Mouse (Mus musculus) mesoderm, embryonic 11.5 days (tissue): ENCODE data around the gene Ndst4.

Source experiments
- DNase-seq: peaks from one replicate; pipeline ENCODE4 v3.0.0-alpha.2; 2012; ENCODE audit warnings: low read depth, low spot score

The Ndst4 gene

DNA sequence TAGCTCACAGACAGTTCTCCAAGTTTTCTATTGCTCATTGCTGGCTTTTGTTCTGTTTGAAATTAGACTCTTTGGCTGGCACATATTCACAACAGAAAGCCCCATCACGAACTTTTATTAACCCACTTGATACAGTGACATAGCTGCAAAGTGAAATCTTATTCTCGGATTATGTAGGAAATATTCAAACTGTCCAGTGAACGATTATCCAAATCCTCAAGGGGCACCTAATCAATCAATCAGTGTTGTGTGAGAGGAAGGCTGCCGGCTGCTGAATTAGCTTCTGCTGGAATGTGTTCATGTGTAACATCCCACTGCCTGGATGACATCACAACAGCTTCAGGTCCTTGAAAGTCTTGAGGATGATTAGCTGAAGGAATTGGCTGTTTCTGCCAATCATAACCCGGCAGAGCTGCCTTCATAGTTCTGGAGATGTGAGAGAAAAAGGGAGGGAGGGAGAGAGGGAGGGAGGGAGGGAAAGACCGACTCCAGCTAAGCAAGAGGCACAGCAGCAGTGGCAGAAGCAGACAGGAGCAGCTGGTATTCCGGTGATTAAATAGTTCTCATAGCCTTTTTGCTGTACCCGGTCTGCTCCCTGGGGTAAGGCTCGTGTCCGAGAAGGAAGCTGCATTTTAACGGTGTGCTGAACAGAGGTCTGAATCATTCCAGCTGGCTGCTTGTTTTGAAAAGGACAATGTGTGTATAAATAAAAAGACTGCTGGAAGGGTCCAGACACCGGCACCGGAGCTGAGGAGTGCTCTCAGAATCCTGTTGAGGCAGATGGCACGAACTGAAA is at the start of gene Ndst4:
TSS of gene Ndst4 (plus strand) at position 476 of the 796 bp plus-strand sequence.
- DNase-seq = peak; percentile 78

DNA sequence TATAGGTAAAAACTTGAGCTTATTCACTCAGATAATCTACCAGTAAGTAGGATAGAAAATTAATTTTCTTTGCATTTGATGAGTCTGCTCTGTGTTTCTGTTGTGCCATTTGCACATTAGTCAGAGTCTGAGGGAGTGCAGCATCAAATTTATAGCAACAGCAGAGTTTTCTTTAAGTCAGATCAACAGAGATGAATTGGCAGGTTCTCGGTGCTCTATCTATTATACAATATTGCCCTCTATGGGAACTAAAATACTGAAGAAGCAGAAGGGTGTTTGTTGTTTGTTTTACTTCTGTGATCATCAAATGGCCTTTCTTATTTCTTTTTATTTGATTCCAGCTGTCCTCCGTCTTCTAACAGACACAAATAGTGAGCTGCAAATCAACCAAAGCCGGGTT is 6.4 kb upstream of the Ndst4 start:
- DNase-seq = no peak

DNA sequence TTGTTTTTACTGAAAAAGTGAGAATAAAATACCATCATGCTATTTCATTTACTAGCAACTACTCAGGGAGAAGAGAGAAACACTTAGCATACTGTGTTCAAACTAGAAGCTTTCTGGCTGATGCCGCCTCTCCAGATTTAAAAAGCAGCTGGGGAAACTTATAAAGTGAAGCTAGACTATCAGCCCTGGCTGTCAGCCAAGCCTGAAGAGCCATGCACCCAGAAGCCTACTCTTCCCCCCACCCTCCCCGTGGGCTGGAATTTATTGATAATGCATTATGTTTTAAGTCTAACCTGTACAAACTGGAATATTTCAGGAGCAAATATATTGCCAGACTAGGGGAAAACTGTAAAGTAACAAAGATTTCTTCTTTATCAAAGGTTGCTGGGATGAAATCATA is 2.6 kb downstream of the Ndst4 start:
- no peak for DNase-seq

DNA sequence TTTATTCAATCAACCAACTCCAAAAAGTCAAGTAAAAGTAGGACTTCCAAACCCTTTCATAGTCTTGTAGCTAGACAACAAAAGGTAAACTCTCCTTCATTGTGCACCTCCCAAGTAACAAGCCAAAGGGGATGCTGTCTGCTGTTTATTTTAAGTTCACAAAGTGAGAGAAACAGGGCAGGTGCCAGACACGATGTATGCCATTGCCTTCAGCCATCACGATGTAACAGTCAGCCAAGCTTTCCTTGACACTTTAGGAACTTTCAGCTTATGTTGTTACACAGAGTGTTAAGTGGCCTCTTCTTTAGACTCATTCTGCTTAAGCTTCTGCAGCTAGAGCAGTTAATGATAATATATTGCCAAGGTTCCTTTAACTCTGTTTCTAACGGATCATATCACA is 3.1 kb downstream of the Ndst4 start:
- no peak for DNase-seq

DNA sequence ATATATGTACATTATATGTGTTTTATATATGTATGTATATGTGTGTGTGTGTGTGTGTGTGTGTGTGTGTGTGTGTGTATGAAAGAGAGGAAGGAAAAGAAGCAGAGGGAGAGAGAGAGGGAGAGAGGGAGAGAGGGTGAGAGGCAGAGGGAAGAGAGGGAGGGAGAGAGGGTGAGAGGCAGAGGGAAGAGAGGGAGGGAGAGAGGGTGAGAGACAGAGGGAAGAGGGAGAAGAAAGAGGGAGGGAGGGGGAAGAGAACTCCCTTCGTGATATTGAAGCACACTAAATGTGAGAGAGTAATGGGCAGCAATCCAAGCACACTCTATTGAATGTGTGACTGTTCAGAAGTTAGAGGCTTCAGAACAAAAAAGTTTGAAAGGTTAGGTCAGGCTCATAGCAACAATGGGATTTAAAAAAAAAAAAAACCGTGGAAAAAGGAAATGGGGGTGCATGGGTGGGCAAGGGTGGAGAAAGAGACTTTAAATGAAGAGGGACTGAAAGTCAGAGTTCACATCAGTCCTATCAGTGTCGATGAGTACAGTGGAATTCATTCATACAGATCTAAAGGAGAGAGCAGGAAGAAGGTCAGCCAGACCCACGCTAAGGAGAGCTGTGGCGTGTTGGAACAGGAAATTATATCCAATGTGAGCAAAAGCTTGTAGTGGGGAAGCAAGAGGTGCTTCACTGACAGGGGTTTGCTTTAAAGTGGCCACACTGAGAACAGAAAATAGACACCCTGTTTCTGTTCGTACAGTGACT is 63.2 kb downstream of the Ndst4 start:
- DNase-seq = no peak

DNA sequence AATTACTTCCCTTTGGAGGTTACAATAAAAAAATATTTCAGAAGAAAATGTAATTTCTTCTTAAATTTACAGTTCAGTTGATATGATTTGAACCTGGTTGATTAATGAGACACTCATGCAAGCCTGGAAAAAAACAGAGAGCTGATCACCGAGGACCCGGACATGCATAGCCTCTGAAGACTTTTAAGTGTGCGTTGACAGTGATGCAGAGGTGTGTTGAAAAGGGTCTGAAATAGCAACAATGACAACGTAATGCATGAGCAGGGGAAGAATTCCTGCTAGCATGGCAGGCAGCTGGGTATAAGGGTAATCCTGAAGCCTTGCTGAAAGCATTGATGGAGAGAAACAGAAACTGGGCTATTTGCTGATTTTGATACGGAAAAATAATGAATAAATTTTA is 106.2 kb downstream of the Ndst4 start:
- DNase-seq = no peak

DNA sequence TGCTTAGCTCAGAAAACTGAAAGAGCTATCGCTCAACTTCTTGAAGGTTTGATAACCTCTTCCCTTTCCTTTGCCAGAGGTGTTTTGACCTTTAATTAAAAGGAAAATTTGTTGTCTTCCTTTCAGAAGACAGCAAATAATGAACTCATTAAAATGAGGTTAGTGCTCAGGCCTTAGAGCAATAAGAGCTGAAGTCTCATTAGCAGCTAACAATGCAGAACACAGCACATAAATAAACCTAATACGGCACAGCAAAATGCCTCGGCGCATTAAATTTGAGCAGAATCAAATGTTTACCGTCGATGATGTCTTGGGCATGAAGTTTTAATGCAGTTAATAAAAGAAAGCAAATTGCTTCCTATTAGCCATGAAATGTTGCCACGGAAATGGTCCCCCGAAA is 129.5 kb downstream of the Ndst4 start:
- no peak for DNase-seq

DNA sequence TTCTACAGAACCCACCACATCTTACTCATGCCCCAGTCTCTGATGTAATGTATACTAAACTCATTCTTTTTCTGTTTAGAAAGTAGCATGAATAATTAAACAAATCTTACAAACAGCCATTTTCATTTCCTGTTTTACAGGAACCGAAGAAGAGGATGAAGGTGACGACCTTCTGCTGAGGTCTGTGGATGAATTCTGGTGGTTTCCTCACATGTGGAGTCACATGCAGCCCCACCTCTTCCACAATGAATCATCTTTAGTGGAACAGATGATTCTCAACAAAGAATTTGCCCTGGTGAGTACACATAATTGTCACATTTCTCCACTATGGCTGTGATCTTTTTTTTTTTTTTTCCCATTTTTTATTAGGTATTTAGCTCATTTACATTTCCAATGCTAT is 166.7 kb downstream of the Ndst4 start:
- DNase-seq = no peak

DNA sequence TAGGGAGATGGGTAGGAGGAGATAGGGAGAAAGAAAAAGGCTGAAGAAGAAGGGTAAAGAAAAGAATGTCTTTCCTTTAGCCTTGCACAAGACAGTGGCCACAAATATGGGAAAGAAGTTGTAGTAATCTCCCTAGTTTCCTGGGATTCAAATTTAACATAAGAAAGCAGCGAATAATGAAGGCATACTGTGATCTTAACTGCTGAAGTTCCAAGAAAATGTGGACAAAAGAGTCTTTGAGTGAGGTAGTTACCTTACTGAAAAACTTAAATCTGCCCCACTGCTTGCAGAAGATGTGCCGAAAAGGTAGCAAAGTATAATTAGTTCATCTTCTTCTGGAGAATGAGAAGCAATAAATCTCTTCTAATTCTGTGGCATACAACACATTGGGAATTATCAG is 228.4 kb downstream of the Ndst4 start:
- DNase-seq = no peak

DNA sequence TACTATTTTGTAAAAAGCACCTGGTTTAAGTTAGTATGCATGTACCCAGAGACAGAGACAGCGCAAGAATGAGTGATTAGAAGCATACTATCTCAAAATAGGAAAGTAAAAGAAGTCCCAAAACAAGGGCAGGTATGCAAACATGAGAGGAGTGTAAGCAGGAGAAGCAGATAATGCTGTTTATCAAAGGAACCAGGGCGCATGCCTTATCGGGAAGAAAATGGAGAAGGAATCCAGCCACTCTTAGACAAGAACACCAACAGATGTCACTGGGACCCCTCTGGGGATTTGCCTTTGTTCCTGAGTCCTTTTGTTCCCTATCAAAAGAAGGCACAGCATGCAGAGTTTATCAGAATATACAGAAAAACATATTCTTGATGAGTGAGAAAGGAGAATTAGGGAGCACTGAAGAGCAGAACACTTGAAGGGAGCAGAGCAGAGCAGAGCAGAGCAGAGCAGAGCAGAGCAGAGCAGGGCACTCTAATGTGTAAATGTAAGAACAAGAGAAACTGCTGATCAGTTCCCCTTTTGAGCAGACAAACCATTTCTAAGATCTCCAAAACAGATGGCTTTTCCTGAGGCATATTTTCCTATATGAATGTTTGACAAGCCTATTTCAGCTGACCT is 251.2 kb downstream of the Ndst4 start:
- no peak for DNase-seq

DNA sequence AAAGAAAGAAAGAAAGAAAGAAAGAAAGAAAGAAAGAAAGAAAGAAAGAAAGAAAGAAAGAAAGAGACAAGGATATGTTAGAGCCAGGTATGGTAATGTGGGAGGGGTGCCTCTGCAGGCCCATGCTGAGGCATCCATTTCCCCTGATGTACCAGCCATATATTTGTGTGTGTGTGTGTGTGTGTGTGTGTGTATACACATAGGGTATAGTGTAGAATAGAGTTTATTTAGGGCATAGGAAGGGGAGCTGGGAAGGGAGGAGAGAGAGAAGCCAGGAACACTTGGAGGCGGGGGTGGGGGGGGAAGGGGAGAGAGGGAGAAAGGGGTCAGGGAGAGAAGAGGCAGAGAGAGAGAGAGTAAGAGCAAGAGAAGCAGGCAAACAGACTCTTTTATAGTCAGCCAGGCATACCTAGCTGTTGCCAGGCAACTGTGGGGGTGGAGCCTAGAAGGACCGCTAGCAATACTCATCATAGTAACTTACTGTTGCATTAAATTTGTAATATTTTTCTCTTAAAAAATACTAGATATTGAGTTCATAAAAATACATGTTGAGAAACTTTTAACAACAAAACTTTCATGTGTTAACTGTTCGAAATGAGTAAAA is 256.3 kb downstream of the Ndst4 start:
- peak; percentile 25 for DNase-seq

DNA sequence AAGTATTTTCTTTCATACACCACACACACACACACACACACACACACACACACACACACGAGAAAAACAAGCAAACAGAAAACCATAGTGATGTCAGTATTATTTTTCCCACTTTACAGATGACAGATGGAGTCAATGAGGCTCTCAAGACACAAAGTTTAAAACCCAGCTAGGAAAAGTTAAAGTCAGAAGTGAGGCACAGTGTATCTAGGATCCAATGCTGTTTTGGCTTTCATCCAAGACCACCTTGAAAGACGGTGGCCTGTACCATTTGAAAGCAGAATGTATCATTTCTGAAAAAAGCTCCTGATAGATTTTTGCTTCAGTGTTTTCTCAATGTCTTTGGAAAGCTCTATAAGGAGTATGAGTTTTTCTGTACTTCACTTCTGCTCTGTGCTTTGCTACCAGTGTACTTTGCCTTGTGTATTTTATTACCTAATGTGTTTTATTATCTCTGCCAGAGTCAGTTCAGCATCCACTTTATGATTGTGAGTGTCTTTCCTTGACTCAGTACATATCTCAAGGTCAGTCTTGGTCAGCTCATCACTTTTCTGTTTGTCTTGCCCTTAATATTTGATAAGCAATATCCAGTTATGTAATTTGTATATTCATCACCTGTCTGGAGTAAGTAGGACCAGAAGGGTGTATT is 257.1 kb downstream of the Ndst4 start:
- DNase-seq = no peak

DNA sequence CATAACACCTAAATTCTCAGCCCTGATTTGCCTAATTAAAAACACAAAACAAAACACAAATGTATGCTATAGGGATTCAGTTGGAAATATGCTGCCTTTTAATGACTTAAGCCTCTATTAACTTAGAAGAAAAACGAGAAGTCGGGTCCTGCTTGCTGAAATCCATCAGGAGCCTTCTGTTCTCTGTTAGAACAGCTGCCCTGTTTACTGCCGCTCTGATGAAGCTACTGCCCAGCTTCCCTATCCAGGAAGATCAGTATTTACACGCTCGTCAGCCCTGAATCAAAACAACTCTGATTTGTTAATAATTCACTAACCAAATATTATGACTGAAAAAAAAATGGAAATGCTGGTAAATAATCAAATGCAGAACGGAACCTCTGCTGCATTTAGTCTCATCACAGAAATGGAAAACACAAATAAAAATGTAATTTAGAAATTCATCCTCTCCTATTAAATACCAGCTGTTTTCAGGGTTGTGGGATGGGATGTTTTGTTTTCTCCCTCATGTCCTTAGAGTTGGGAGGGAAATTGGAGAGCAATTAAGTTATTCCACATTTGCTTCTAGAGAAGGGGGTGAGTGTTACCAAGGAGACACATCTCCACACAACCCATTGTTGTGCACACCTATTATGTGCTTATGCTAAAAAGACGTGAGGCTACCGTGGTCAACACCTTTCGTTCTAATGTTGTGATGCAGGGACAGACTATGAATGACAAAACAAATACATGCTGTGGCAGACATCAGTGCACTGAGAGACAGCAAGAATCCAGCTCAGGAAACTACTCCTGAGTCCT is 270.3 kb downstream of the Ndst4 start:
- no peak for DNase-seq

DNA sequence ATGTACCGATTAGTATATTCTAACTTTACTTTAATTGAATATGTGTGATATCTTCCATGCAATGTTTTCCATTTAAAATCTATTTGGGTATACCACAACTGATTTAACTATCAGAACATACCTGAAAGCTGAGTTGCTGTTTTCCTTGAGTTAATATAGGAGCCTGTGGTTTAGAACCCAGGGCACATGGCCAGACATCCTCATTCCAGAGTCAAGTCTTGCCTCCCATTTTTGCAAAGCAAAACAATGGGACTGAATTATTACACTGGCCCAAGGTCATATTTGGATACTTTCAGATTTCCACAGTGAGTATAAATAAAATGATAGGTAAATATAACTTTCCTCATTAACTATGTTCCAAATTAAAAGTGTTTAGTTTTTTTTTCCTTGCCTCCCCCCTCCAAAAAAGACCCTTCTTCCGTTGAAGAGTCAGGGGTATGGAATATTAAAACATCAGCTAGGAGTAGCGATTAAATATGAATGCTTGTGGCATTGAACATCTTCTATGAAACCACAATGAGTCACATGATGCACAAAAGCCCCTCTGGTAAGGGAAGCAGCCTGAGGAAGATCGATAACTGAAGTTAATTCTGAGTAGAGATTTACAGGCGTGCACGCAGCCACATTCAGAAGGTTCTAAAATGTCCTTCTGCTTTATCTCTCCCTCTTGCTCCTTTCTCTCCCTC is 271.5 kb downstream of the Ndst4 start:
- DNase-seq = no peak

DNA sequence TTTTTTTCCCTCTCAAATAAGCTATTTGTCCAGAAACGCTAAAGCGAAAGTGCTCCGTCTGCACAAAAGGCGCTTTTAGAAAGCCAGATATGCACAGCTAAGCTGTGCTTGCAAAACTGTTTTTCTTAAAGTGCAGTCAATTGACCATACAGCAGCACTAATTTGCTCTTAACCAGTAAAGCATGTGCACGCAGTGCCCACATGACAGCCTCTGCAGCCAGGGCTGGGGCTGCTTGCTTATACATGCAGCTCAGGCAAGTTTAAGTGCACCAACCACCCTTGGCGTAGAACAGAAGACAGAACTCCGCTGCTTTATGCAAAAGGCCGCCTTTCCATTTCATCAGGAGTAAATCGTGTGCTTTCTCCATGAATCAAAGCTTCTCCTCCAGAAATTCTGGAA is 275.0 kb downstream of the Ndst4 start:
- no peak for DNase-seq

DNA sequence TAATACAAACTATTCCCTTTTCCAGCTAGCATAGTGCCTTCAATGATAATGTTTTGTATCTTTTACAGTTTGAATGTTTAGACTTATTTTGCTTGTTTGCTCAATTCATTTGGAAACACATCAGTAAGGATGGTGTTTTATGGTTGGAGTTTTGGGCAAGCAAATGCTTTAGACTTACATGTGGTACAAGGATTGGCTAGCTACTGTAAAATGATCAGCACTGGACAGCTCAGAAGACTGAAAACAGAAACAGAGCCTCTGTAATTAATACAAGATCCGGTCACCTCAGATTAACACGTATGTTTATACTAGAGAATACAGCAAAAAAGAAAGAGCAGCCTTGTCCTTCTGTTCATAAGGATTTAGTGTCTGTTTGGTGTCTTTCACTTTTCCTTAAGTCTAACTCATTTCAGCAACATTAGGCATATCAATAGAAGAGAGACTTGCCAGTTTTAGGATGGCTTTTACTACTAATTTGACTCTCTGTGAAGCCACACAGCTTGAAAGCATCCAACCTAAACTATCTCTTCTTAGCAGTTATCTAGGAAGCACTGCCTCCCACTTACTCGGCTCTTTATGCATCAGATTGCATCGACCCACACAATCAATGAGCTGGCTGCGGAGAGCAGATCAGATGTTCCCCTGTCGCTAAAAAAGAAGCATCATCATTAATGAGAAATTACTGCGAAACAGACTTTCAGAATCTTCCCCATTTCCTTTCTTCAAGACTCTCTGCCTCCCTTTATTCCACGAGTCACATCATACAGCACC is 279.8 kb downstream of the Ndst4 start:
- DNase-seq = no peak

DNA sequence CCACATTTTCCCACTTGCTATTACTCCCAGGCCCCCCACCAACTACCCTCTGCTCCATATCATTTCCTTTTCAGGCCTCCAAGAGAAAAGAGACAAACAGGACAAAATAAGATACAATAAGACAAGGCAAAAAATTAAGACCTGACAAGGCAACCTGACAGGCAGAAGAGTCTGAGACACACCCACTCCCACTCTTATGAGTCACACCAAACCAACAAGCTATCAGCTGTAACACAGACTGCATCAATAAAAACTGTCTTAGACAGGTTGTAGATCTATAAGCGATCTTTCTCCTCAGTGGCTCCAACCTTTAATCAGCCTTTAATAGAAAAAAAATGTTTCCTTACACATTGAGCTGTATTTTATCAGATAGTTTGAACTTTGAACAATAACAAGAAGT is 280.7 kb downstream of the Ndst4 start:
- DNase-seq = no peak

DNA sequence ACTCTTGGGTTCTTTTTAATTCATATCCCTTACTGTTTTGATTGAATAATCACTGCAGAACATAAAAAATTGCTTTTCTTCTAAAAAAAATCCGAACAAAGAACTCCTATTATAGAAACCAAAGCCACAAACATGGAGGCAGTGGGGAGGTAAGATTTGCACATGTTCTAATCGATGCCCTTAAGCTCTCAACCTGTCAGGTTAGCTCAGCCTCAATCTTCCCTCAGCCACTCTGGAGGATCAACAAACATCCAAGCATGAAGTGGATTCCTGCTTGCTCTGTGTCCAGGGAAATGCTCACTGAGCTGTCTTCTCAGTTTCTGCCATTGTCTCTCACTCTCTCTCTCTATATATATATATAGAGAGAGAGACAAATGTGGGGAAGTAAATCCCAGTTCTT is 283.7 kb downstream of the Ndst4 start:
- no peak for DNase-seq

DNA sequence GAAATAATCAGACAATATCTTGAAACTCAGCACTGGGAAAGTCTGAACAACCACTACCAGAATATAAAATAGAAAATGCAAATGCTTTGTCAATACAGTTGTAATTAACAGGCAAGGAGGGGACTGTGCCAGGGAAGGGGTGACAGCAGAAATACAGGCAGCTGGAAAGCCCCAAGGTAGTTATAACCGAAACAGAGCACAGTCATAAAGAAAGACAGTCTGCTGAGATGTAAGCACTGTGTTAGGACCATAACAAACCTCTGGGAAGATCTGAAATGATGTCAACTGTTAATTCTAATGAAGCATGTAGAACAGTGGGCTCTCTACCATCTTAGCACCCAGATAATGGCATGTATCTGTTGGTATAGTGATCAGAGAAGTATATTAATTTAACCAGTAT is 287.1 kb downstream of the Ndst4 start:
- DNase-seq = no peak

DNA sequence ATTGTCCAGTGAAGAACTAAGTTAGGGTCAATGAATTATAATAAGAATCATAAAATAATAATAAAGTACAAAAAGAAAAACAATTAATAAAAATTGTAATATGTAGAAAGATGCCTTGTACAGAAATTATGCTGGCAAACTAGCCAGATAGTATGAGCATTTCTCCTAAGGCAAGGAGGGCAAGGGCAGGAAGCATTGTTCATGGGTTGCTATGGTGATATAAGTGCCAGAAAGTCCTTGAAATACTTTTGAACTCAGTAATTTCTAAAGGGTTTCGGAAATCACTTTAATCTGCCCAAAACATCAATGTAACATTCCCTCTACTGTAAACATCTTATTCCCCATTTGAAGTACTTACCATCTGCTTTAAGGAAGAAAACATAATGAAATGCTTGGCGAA is 319.1 kb downstream of the Ndst4 start:
- DNase-seq = no peak
